Mouse (Mus musculus): ENCODE measurements around the gene Atp6v1b1.

- TF ChIP-seq CTCF (conservative IDR thresholded peaks at IDR 0.05; ENCODE audit: low read length) (no peak), POU5F1 (IDR thresholded peaks at IDR 0.05; ENCODE audit: borderline replicate concordance, low read length) (no peak), NANOG (IDR thresholded peaks at IDR 0.05; ENCODE audit: borderline replicate concordance, low read length) (no peak)
Observed at GRCm38 (mm10) chr6:83704294-83704693, 38.5 kb upstream of the Atp6v1b1 start.
